Mouse (Mus musculus): ENCODE measurements around the gene Tbc1d8. TPM values are rescaled to one million over a fixed set of nuclear protein-coding genes. Genes with fewer than 3 reads are reported as not detected.
A peak's percentile ranks its signal among the peaks of the same experiment; 100 is the strongest.

Gene Tbc1d8
- polyA plus RNA-seq, 1 experiment from 2014 or later, result 9.1 TPM

- ATAC-seq (replicated peaks; ENCODE audit: low FRiP score, low TSS enrichment, low read depth), result peak; percentile 58
- WGBS, result 63% methylated on average over 3 of the region's 3 CpGs
Observed at GRCm38 (mm10) chr1:39392189-39392588, 86.4 kb downstream of the Tbc1d8 start.

GRCm38 (mm10) chr1:39391652-39392051 is 86.9 kb downstream of the Tbc1d8 start:
- Histone ChIP-seq H3K27ac (ENCODE audit: low read depth) (no peak overlapping the region), H3K36me3 (ENCODE audit: control insufficient read depth, insufficient read depth, low read length) (no peaks in the 10 kb centered on the region), H3K4me2 (ENCODE audit: low read length) (no peak overlapping the region), H3K4me1 (replicated peaks; ENCODE audit: control insufficient read depth, insufficient read depth, low read length) (no peaks in the 10 kb centered on the region), H3K9me3 (ENCODE audit: control insufficient read depth, low read length) (no peaks in the 10 kb centered on the region), H3K27me3 (replicated peaks; ENCODE audit: control insufficient read depth, insufficient read depth, low read length) (no peaks in the 10 kb centered on the region), H3K9ac (ENCODE audit: low read length) (no peak overlapping the region), H3K4me3 (ENCODE audit: low read depth, low read length) (no peak overlapping the region)
- DNase-seq (ENCODE audit: low spot score) (no peak), ATAC-seq (replicated peaks; ENCODE audit: low FRiP score, low TSS enrichment, low read depth) (no peak; the same call in 1 of the 2 replicates)
- 83% methylated on average over 6 of the region's 6 CpGs for WGBS

More at GRCm38 (mm10) chr1:39392189-39392588, 86.4 kb downstream of the Tbc1d8 start:
- Histone ChIP-seq H3K27ac (ENCODE audit: low read depth) (no peak overlapping the region), H3K9ac (ENCODE audit: low read length) (no peak overlapping the region), H3K36me3 (ENCODE audit: control insufficient read depth, insufficient read depth, low read length) (no peaks in the 10 kb centered on the region), H3K4me1 (replicated peaks; ENCODE audit: control insufficient read depth, insufficient read depth, low read length) (no peaks in the 10 kb centered on the region), H3K4me2 (ENCODE audit: low read length) (no peak overlapping the region), H3K27me3 (replicated peaks; ENCODE audit: control insufficient read depth, insufficient read depth, low read length) (no peaks in the 10 kb centered on the region), H3K4me3 (ENCODE audit: low read depth, low read length) (no peak overlapping the region), H3K9me3 (ENCODE audit: control insufficient read depth, low read length) (no peaks in the 10 kb centered on the region)
- DNase-seq (ENCODE audit: low spot score), result peak; percentile 91

- Histone ChIP-seq H3K27me3 (replicated peaks; ENCODE audit: control insufficient read depth, insufficient read depth, low read length) (no peaks in the 10 kb centered on the region), H3K36me3 (ENCODE audit: control insufficient read depth, insufficient read depth, low read length) (no peaks in the 10 kb centered on the region), H3K9me3 (ENCODE audit: control insufficient read depth, low read length) (no peaks in the 10 kb centered on the region), H3K4me2 (ENCODE audit: low read length) (no peak overlapping the region), H3K27ac (ENCODE audit: low read depth) (no peak overlapping the region), H3K4me1 (replicated peaks; ENCODE audit: control insufficient read depth, insufficient read depth, low read length) (no peaks in the 10 kb centered on the region), H3K4me3 (ENCODE audit: low read depth, low read length) (no peak overlapping the region), H3K9ac (ENCODE audit: low read length) (no peak overlapping the region)
- DNase-seq (ENCODE audit: low spot score) (no peak), ATAC-seq (replicated peaks; ENCODE audit: low FRiP score, low TSS enrichment, low read depth) (no peak)
- 88% methylated on average over 11 of the region's 11 CpGs for WGBS
Observed at GRCm38 (mm10) chr1:39389338-39389737, 89.2 kb downstream of the Tbc1d8 start.

GRCm38 (mm10) chr1:39388163-39388562 is 90.4 kb downstream of the Tbc1d8 start:
- Histone ChIP-seq H3K4me3 (ENCODE audit: low read depth, low read length) (no peak overlapping the region), H3K27ac (ENCODE audit: low read depth) (no peak overlapping the region), H3K9ac (ENCODE audit: low read length) (no peak overlapping the region), H3K4me1 (replicated peaks; ENCODE audit: control insufficient read depth, insufficient read depth, low read length) (no peaks in the 10 kb centered on the region), H3K9me3 (ENCODE audit: control insufficient read depth, low read length) (no peaks in the 10 kb centered on the region), H3K36me3 (ENCODE audit: control insufficient read depth, insufficient read depth, low read length) (no peaks in the 10 kb centered on the region), H3K27me3 (replicated peaks; ENCODE audit: control insufficient read depth, insufficient read depth, low read length) (no peaks in the 10 kb centered on the region), H3K4me2 (ENCODE audit: low read length) (no peak overlapping the region)
- 80% methylated on average over 2 of the region's 2 CpGs for WGBS
- DNase-seq (ENCODE audit: low spot score), result no peak
- ATAC-seq (replicated peaks; ENCODE audit: low FRiP score, low TSS enrichment, low read depth), result no peak

- H3K4me1 ChIP-seq (replicated peaks; ENCODE audit: control insufficient read depth, insufficient read depth, low read length), result no peaks in the 10 kb centered on the region
- no peak overlapping the region for H3K4me3 ChIP-seq (ENCODE audit: low read depth, low read length)
- DNase-seq (ENCODE audit: low spot score), result no peak
- 83% methylated on average over 4 of the region's 4 CpGs for WGBS
- no peak overlapping the region for H3K4me2 ChIP-seq (ENCODE audit: low read length)
- no peaks in the 10 kb centered on the region for H3K27me3 ChIP-seq (replicated peaks; ENCODE audit: control insufficient read depth, insufficient read depth, low read length)
- no peak overlapping the region for H3K27ac ChIP-seq (ENCODE audit: low read depth)
- no peak for ATAC-seq (replicated peaks; ENCODE audit: low FRiP score, low TSS enrichment, low read depth)
- no peaks in the 10 kb centered on the region for H3K36me3 ChIP-seq (ENCODE audit: control insufficient read depth, insufficient read depth, low read length)
- H3K9ac ChIP-seq (ENCODE audit: low read length), result no peak overlapping the region
- no peaks in the 10 kb centered on the region for H3K9me3 ChIP-seq (ENCODE audit: control insufficient read depth, low read length)
Observed at GRCm38 (mm10) chr1:39387497-39387896, 91.1 kb downstream of the Tbc1d8 start.

- Histone ChIP-seq H3K9me3 (ENCODE audit: control insufficient read depth, low read length) (no peaks in the 10 kb centered on the region), H3K9ac (ENCODE audit: low read length) (no peak overlapping the region), H3K4me3 (ENCODE audit: low read depth, low read length) (no peak overlapping the region), H3K36me3 (ENCODE audit: control insufficient read depth, insufficient read depth, low read length) (no peaks in the 10 kb centered on the region), H3K4me2 (ENCODE audit: low read length) (no peak overlapping the region), H3K27me3 (replicated peaks; ENCODE audit: control insufficient read depth, insufficient read depth, low read length) (no peaks in the 10 kb centered on the region), H3K4me1 (replicated peaks; ENCODE audit: control insufficient read depth, insufficient read depth, low read length) (no peaks in the 10 kb centered on the region), H3K27ac (ENCODE audit: low read depth) (no peak overlapping the region)
- ATAC-seq (replicated peaks; ENCODE audit: low FRiP score, low TSS enrichment, low read depth) (no peak), DNase-seq (ENCODE audit: low spot score) (no peak)
- WGBS, result 76% methylated on average over 3 of the region's 3 CpGs
Observed at GRCm38 (mm10) chr1:39386456-39386855, 92.1 kb downstream of the Tbc1d8 start.

GRCm38 (mm10) chr1:39384914-39385313 is 93.6 kb downstream of the Tbc1d8 start:
- Histone ChIP-seq H3K9me3 (ENCODE audit: control insufficient read depth, low read length) (no peaks in the 10 kb centered on the region), H3K4me2 (ENCODE audit: low read length) (no peak overlapping the region), H3K9ac (ENCODE audit: low read length) (no peak overlapping the region), H3K36me3 (ENCODE audit: control insufficient read depth, insufficient read depth, low read length) (no peaks in the 10 kb centered on the region), H3K4me1 (replicated peaks; ENCODE audit: control insufficient read depth, insufficient read depth, low read length) (no peaks in the 10 kb centered on the region), H3K4me3 (ENCODE audit: low read depth, low read length) (no peak overlapping the region), H3K27me3 (replicated peaks; ENCODE audit: control insufficient read depth, insufficient read depth, low read length) (no peaks in the 10 kb centered on the region), H3K27ac (ENCODE audit: low read depth) (no peak overlapping the region)
- 76% methylated on average over 9 of the region's 9 CpGs for WGBS
- DNase-seq (ENCODE audit: low spot score) (no peak), ATAC-seq (replicated peaks; ENCODE audit: low FRiP score, low TSS enrichment, low read depth) (no peak)

GRCm38 (mm10) chr1:39381017-39381416 is 97.5 kb downstream of the Tbc1d8 start:
- DNase-seq (ENCODE audit: low spot score) (no peak), ATAC-seq (replicated peaks; ENCODE audit: low FRiP score, low TSS enrichment, low read depth) (no peak)
- Histone ChIP-seq H3K9me3 (ENCODE audit: control insufficient read depth, low read length) (no peaks in the 10 kb centered on the region), H3K4me1 (replicated peaks; ENCODE audit: control insufficient read depth, insufficient read depth, low read length) (no peaks in the 10 kb centered on the region), H3K4me3 (ENCODE audit: low read depth, low read length) (no peak overlapping the region), H3K27ac (ENCODE audit: low read depth) (no peak overlapping the region), H3K36me3 (ENCODE audit: control insufficient read depth, insufficient read depth, low read length) (0 out of 2 replicates have a peak, but pooled peaks cover 9% of the 10 kb centered on the region), H3K9ac (ENCODE audit: low read length) (no peak overlapping the region), H3K4me2 (ENCODE audit: low read length) (no peak overlapping the region), H3K27me3 (replicated peaks; ENCODE audit: control insufficient read depth, insufficient read depth, low read length) (no peaks in the 10 kb centered on the region)
- 92% methylated on average over 9 of the region's 9 CpGs for WGBS

- no peak for ATAC-seq (replicated peaks; ENCODE audit: low FRiP score, low TSS enrichment, low read depth)
- 68% methylated on average over 5 of the region's 5 CpGs for WGBS
- DNase-seq (ENCODE audit: low spot score), result no peak
- Histone ChIP-seq H3K9ac (ENCODE audit: low read length) (no peak overlapping the region), H3K27ac (ENCODE audit: low read depth) (no peak overlapping the region), H3K27me3 (replicated peaks; ENCODE audit: control insufficient read depth, insufficient read depth, low read length) (no peaks in the 10 kb centered on the region), H3K4me1 (replicated peaks; ENCODE audit: control insufficient read depth, insufficient read depth, low read length) (no peaks in the 10 kb centered on the region), H3K4me2 (ENCODE audit: low read length) (no peak overlapping the region), H3K36me3 (ENCODE audit: control insufficient read depth, insufficient read depth, low read length) (peaks cover 16% of the 10 kb centered on the region), H3K4me3 (ENCODE audit: low read depth, low read length) (no peak overlapping the region), H3K9me3 (ENCODE audit: control insufficient read depth, low read length) (no peaks in the 10 kb centered on the region)
Observed at GRCm38 (mm10) chr1:39379021-39379420, 99.5 kb downstream of the Tbc1d8 start.
